Mouse (Mus musculus) lung, postnatal 0 days (tissue): ENCODE measurements around the gene Grik3. TPM values are rescaled to one million over a fixed set of nuclear protein-coding genes. Genes with fewer than 3 reads are reported as not detected.
"Not testable (repeated sequence)": the region's sequence is repeated elsewhere in the genome, so short reads cannot be mapped to it uniquely, and the experiment has no call there.

Source experiments
- ATAC-seq: fragments of 200-750 bp; cut with Nextera tagmentation; 2 replicates; pipeline ENCODE4 v1.8.0; 2017; ENCODE audit warnings: moderate library complexity
- DNase-seq: peaks from one replicate; pipeline ENCODE4 v3.0.0-alpha.2; 2016; ENCODE audit warnings: low spot score
- H3K27ac ChIP-seq: fragments of 300-500 bp; sonication (generic); 2 replicates; pipeline ENCODE4 v1.5.1; 2014; ENCODE audit warnings: antibody characterized with exemption, mild to moderate bottlenecking, low read length, mixed read lengths
- H3K27me3 ChIP-seq: fragments of 300-500 bp; sonication (generic); replicated peaks from 2 replicates; pipeline ENCODE4 v1.6.1; 2014; ENCODE audit warnings: low read length, mixed read lengths; ENCODE audit not compliant: insufficient read depth
- H3K36me3 ChIP-seq: fragments of 300-500 bp; sonication (generic); 2 replicates; pipeline ENCODE4 v1.6.1; 2014; ENCODE audit warnings: low read length, mixed read lengths; ENCODE audit not compliant: insufficient read depth
- H3K4me1 ChIP-seq: fragments of 300-500 bp; sonication (generic); 2 replicates; pipeline ENCODE4 v1.6.1; 2014; ENCODE audit warnings: antibody characterized with exemption, low read depth, low read length, mixed read lengths; ENCODE audit not compliant: insufficient read depth
- H3K4me2 ChIP-seq: fragments of 300-500 bp; sonication (generic); replicated peaks from 2 replicates; pipeline ENCODE4 v1.6.1; 2014; ENCODE audit warnings: low read depth, mild to moderate bottlenecking, low read length, moderate library complexity, mixed read lengths
- H3K4me3 ChIP-seq: fragments of 300-500 bp; sonication (generic); 2 replicates; pipeline ENCODE4 v1.5.1; 2014; ENCODE audit warnings: low read depth, low read length
- H3K9ac ChIP-seq: fragments of 300-500 bp; sonication (generic); replicated peaks from 2 replicates; pipeline ENCODE4 v1.6.1; 2014; ENCODE audit warnings: low read depth, mild to moderate bottlenecking
- H3K9me3 ChIP-seq: fragments of 300-500 bp; sonication (generic); 2 replicates; pipeline ENCODE4 v1.6.1; 2016; ENCODE audit warnings: low read length, mixed read lengths
- CTCF ChIP-seq: IDR thresholded peaks from 2 replicates; pipeline ENCODE4 v1.5.1; 2016; ENCODE audit warnings: antibody characterized with exemption, mild to moderate bottlenecking
- EP300 ChIP-seq: IDR thresholded peaks from 2 replicates; pipeline ENCODE4 v1.6.1; 2016; ENCODE audit warnings: antibody characterized with exemption, mild to moderate bottlenecking, control low read depth
- WGBS: fragments of 180-500 bp; shearing (Covaris S2); extraction: QIAGEN DNeasy Blood & Tissue Kit; methylation state at CpG from one replicate; pipeline ENCODE4 v1.1.7; 2014; 5-methylcytosine and 5-hydroxymethylcytosine counted together
- polyA plus RNA-seq: library from polyadenylated mRNA; unstranded; fragments of >200 nt; fragmentation: Nextera tagmentation; extraction: Ambion mirVana; gene quantifications from 2 replicates; pipeline ENCODE4 v1.2.1, GENCODE M21; 2015

The Grik3 gene
- polyA plus RNA-seq, 1 experiment from 2014 or later, result not detected

- Histone ChIP-seq H3K27me3 (no peaks in the 10 kb centered on the region), H3K4me1 (no peaks in the 10 kb centered on the region), H3K9me3 (no peaks in the 10 kb centered on the region), H3K4me2 (no peak overlapping the region), H3K9ac (no peak overlapping the region), H3K36me3 (no peaks in the 10 kb centered on the region), H3K4me3 (no peak overlapping the region), H3K27ac (no peak overlapping the region)
- no peak for TF ChIP-seq EP300
- TF ChIP-seq CTCF, result no peak
- ATAC-seq (no peak), DNase-seq (no peak)
- WGBS, result 49% methylated on average over 10 of the region's 10 CpGs
Measured at GRCm38 (mm10) chr4:125607397-125608042, 117.0 kb downstream of the Grik3 start.

GRCm38 (mm10) chr4:125608896-125609295 lies 118.4 kb downstream of the Grik3 start:
- WGBS, result 50% methylated on average over 3 of the region's 4 CpGs
- H3K4me2 ChIP-seq, H3K27me3 ChIP-seq, H3K4me3 ChIP-seq, H3K27ac ChIP-seq, H3K9me3 ChIP-seq, H3K36me3 ChIP-seq, H3K9ac ChIP-seq, DNase-seq, H3K4me1 ChIP-seq, ATAC-seq: not testable (repeated sequence)

- ATAC-seq (no peak), DNase-seq (no peak)
- no peak overlapping the region for H3K27ac ChIP-seq
- H3K9ac ChIP-seq, result no peak overlapping the region
- no peaks in the 10 kb centered on the region for H3K27me3 ChIP-seq
- 67% methylated on average over 21 of the region's 21 CpGs for WGBS
- H3K9me3 ChIP-seq, result no peaks in the 10 kb centered on the region
- TF ChIP-seq EP300 (no peak), CTCF (no peak)
- no peaks in the 10 kb centered on the region for H3K4me1 ChIP-seq
- H3K4me2 ChIP-seq, result no peak overlapping the region
- H3K4me3 ChIP-seq, result no peak overlapping the region
- no peaks in the 10 kb centered on the region for H3K36me3 ChIP-seq
Measured at GRCm38 (mm10) chr4:125609320-125610306, 119.1 kb downstream of the Grik3 start.

DNA sequence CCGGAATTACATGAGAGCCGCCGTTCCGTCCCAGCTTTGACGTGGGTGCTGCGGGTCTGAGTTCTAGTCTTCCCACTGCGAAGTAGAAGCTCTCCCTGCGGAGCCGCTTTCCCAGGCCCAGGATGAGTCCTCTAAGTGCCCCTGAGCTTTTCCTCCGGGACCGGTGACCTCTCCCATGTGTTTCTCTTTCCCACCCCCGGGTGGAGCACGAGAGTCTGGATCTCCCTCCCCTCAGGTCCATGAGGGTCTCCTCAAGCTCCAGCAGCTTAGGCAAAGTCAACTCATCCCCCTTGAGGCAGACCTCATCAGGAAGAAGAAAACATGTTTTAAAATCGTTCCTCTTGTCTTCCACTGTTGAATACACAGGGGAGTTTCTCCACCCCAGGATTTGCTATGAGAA lies 127.4 kb downstream of the Grik3 start:
- TF ChIP-seq CTCF (no peak), EP300 (no peak)
- H3K36me3 ChIP-seq, result no peaks in the 10 kb centered on the region
- H3K27me3 ChIP-seq, result no peaks in the 10 kb centered on the region
- no peak overlapping the region for H3K9ac ChIP-seq
- 74% methylated on average over 14 of the region's 14 CpGs for WGBS
- no peak overlapping the region for H3K4me3 ChIP-seq
- no peak for ATAC-seq
- no peak overlapping the region for H3K27ac ChIP-seq
- no peaks in the 10 kb centered on the region for H3K9me3 ChIP-seq
- no peak overlapping the region for H3K4me2 ChIP-seq
- no peak for DNase-seq
- H3K4me1 ChIP-seq, result no peaks in the 10 kb centered on the region

GRCm38 (mm10) chr4:125618524-125619320 lies 128.2 kb downstream of the Grik3 start:
- no peaks in the 10 kb centered on the region for H3K9me3 ChIP-seq
- no peak overlapping the region for H3K9ac ChIP-seq
- WGBS, result 73% methylated on average over 8 of the region's 8 CpGs
- H3K4me3 ChIP-seq, result no peak overlapping the region
- DNase-seq, result no peak
- H3K36me3 ChIP-seq, result no peaks in the 10 kb centered on the region
- no peaks in the 10 kb centered on the region for H3K4me1 ChIP-seq
- H3K4me2 ChIP-seq, result no peak overlapping the region
- H3K27me3 ChIP-seq, result no peaks in the 10 kb centered on the region
- ATAC-seq, result no peak
- no peak overlapping the region for H3K27ac ChIP-seq
- TF ChIP-seq EP300, result no peak
- TF ChIP-seq CTCF, result no peak
